Mouse (Mus musculus): ENCODE data around the gene Asb3. TPM values are rescaled to one million over a fixed set of nuclear protein-coding genes. Genes with fewer than 3 reads are reported as not detected.
"Not testable (repeated sequence)": the region's sequence is repeated elsewhere in the genome, so short reads cannot be mapped to it uniquely, and the experiment has no call there.

Asb3 gene
- polyA plus RNA-seq, 1 experiment, result 5.8 TPM

DNA sequence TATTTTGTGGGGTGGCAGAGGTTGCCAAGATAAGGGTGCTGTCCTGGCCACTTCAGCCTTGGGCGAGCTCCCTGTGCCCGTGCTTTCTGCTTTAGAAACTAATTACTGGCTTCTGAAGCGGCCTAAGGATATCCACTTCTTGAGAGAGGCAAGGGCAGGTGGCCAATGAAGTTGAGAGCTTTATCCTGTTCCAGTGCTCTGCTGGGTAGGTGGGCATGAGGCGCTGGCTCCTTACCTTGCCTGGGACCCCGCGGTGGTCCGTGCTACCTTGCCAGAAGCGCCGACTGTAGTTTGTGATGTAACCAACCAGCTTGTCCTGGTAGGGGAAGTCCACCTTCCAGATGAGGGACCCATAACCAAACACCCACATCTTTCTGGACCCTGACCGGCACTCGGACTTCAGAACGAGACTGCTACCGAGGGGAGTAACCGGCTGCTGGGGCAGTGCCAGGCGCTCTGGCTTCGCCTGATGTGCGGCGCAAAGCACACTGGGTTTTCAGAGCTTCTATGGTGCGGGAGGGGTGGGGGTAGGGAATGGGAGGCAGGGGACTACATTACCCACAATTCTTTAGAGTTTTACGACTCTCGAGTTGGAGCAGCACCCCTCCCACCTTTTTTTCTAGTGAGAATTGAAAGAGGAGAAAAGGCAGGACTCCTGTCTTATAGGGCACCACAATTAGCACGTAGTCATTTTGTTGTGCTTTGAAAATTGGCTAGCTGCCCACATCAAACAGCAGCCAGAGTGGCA is 100.8 kb downstream of the Asb3 start, which contains the start of gene Chac2:
Gene Chac2, minus strand, starts transcription at position 474 of the 748 bp plus-strand sequence.
- peak within 1 kb of the TSS; percentile 77 for H3K4me3 ChIP-seq (replicated peaks; ENCODE audit: control insufficient read depth, low read depth, low read length)
- WGBS, result 2% methylated on average over 22 of the region's 22 CpGs
- no peaks in the 10 kb centered on the region; the same call in 1 of the 2 replicates for H3K4me1 ChIP-seq (ENCODE audit: control insufficient read depth, insufficient read depth, low read length)
- peak; percentile 81; the same call in 1 of the 2 replicates for TF ChIP-seq POLR2A (IDR thresholded peaks at IDR 0.05; ENCODE audit: borderline replicate concordance, control insufficient read depth, low read depth, low read length)
- TF ChIP-seq CTCF (IDR thresholded peaks at IDR 0.05; ENCODE audit: control insufficient read depth, insufficient read depth, low read length), result no peak
- H3K27ac ChIP-seq (ENCODE audit: control insufficient read depth, insufficient read depth, low read depth, low read length, poor library complexity), result peak within 1 kb of the TSS; percentile 85

DNA sequence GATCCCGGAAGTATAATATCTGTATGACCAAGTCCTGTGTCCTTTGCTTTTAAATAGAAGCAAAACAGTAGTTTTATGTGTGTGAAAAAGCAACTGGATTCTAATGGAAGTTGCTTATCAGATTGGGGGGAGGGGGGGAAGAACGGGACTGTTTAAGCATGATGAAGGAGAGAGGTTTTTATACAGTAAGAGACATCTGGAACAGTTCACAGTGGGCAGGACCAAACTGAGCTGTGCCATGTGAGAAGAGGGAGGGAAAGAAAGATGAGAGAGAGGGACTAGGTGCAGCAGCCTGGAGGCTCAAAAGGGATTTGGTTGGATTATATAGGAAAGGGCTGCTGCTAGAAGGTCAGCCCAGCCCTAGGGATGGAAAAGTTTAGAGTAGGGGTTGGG is 101.4 kb downstream of the Asb3 start:
- Histone ChIP-seq H3K27ac (ENCODE audit: control insufficient read depth, insufficient read depth, low read depth, low read length, poor library complexity) (peak overlapping the region; percentile 74), H3K4me1 (ENCODE audit: control insufficient read depth, insufficient read depth, low read length) (no peaks in the 10 kb centered on the region; the same call in 1 of the 2 replicates), H3K4me3 (replicated peaks; ENCODE audit: control insufficient read depth, low read depth, low read length) (peak overlapping the region; percentile 58)
- WGBS, result 0% methylated on average over 2 of the region's 2 CpGs
- TF ChIP-seq CTCF (IDR thresholded peaks at IDR 0.05; ENCODE audit: control insufficient read depth, insufficient read depth, low read length) (no peak), POLR2A (IDR thresholded peaks at IDR 0.05; ENCODE audit: borderline replicate concordance, control insufficient read depth, low read depth, low read length) (no peak)

DNA sequence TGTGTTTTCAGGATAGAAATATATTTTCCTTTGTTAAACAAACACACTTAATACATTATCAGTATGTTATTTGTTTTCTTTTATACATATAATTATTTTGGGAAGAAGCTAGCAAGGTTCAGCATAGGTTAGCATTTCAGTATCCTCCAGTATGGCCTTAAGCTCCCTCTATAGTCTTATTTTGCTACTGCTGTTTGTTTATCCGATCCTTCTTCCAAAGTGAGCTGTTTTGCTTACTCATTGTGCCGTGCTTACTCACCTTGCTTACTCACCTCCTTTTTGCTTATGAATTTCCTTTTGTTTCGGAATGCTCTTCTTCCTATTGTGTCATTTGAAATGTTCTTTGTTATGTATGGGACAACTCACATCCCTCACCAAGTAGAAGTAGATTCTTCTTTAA is 111.5 kb downstream of the Asb3 start:
- 69% methylated on average over 3 of the region's 3 CpGs for WGBS
- TF ChIP-seq CTCF (IDR thresholded peaks at IDR 0.05; ENCODE audit: control insufficient read depth, insufficient read depth, low read length), result no peak
- TF ChIP-seq POLR2A (IDR thresholded peaks at IDR 0.05; ENCODE audit: borderline replicate concordance, control insufficient read depth, low read depth, low read length), result no peak
- Histone ChIP-seq H3K27ac (ENCODE audit: control insufficient read depth, insufficient read depth, low read depth, low read length, poor library complexity) (no peak overlapping the region), H3K4me1 (ENCODE audit: control insufficient read depth, insufficient read depth, low read length) (peaks cover 1% of the 10 kb centered on the region; the same call in 1 of the 2 replicates), H3K4me3 (replicated peaks; ENCODE audit: control insufficient read depth, low read depth, low read length) (no peak overlapping the region)

DNA sequence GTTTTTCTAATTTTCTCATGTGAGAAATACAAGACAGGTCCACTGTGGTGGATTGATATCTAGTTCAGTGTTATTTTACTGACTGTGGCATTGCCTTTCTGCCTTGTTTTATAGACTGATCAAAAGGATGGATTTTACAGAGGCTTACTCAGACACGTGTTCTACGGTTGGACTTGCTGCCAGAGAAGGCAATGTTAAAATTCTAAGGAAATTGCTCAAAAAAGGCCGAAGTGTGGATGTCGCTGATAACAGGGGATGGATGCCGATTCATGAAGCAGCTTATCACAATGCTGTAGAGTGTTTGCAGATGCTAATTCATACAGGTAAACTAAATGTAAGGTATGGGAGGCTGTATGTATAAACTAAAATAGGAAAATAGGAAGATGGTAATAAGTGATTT is 113.0 kb downstream of the Asb3 start:
- peaks cover 1% of the 10 kb centered on the region; the same call in 1 of the 2 replicates for H3K4me1 ChIP-seq (ENCODE audit: control insufficient read depth, insufficient read depth, low read length)
- no peak overlapping the region for H3K27ac ChIP-seq (ENCODE audit: control insufficient read depth, insufficient read depth, low read depth, low read length, poor library complexity)
- H3K4me3 ChIP-seq (replicated peaks; ENCODE audit: control insufficient read depth, low read depth, low read length), result no peak overlapping the region
- 69% methylated on average over 5 of the region's 5 CpGs for WGBS
- no peak for TF ChIP-seq POLR2A (IDR thresholded peaks at IDR 0.05; ENCODE audit: borderline replicate concordance, control insufficient read depth, low read depth, low read length)
- no peak for TF ChIP-seq CTCF (IDR thresholded peaks at IDR 0.05; ENCODE audit: control insufficient read depth, insufficient read depth, low read length)

DNA sequence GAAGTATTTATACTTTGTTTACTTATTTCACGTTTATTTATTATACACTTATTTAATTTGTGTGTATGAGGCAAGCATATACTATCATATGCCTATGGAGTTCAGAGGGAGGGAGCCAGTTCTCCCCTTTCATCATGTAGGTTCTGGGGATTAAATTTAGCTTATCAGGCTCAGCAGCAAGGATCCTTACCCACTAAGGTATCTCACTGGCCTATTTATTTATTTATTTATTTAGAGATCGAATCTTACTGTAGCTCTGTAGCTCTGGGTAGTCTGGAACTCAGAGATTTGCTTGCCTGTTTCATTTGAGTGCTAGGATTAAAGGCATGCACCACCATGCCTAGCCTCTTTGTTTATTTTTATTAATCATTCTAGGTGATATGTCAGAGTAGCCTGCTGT is 113.5 kb downstream of the Asb3 start:
- TF ChIP-seq CTCF (IDR thresholded peaks at IDR 0.05; ENCODE audit: control insufficient read depth, insufficient read depth, low read length) (no peak), POLR2A (IDR thresholded peaks at IDR 0.05; ENCODE audit: borderline replicate concordance, control insufficient read depth, low read depth, low read length) (no peak)
- Histone ChIP-seq H3K4me3 (replicated peaks; ENCODE audit: control insufficient read depth, low read depth, low read length) (no peak overlapping the region), H3K4me1 (ENCODE audit: control insufficient read depth, insufficient read depth, low read length) (peaks cover 1% of the 10 kb centered on the region; the same call in 1 of the 2 replicates), H3K27ac (ENCODE audit: control insufficient read depth, insufficient read depth, low read depth, low read length, poor library complexity) (no peak overlapping the region)
- 77% methylated on average over 2 of the region's 2 CpGs for WGBS

DNA sequence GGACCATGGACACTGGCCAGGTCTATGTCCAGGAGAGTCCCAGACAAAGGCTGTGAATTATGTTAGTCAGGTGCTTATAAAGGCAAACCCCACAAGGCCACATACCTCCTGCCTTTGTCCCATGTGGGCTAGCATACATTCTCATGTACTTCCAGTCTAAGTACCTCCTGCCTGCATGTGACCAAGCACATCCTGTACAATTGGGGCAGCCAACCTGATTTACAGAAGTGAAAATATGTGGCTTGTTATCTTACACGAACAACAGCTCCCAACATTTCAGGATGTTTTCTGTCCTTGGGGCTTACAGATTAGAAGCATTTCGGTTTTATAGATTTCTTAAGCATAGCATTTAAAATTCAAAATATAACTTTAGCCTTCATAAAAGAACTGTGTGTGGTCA is 114.8 kb downstream of the Asb3 start:
- Histone ChIP-seq H3K27ac (ENCODE audit: control insufficient read depth, insufficient read depth, low read depth, low read length, poor library complexity) (peak overlapping the region; percentile 46; the same call in 1 of the 2 replicates), H3K4me3 (replicated peaks; ENCODE audit: control insufficient read depth, low read depth, low read length) (no peak overlapping the region), H3K4me1 (ENCODE audit: control insufficient read depth, insufficient read depth, low read length) (peaks cover 1% of the 10 kb centered on the region; the same call in 1 of the 2 replicates)
- WGBS, result 15% methylated on average over 2 of the region's 2 CpGs
- TF ChIP-seq POLR2A (IDR thresholded peaks at IDR 0.05; ENCODE audit: borderline replicate concordance, control insufficient read depth, low read depth, low read length), result no peak
- no peak for TF ChIP-seq CTCF (IDR thresholded peaks at IDR 0.05; ENCODE audit: control insufficient read depth, insufficient read depth, low read length)

DNA sequence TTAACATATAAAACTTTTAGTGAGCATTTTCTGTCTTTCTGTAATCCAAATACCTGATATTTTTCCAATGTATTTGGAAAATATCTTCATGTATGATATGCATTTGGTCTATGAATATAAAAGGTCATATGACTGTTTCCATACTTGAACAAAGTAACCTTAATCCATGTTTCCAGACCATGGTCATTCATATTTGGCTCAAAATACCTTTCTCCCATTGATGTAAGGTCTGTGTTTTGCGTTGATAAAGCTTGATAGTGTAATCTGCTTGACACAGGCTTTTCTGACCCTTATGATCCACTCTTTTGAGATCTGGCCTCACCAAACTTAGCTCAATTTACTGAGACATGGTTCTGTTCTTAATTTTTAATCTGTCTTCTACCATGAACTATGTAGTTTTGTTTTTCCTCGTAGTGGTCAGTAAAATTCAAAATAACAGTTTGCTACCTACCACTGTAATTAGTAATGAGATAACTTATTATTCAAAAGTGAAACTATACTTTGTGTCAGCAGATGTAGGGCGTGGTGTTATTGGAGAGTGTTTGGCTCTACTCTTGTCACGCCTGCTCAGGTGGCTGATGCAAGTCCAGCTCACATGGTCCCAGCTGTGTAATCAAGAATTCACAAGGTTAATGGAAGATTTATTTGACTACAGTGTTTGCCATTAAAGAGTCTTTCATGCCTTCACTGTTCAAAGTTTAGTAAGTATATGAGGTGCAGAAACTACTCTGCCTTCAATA is 116.1 kb downstream of the Asb3 start:
- H3K4me1 ChIP-seq (ENCODE audit: control insufficient read depth, insufficient read depth, low read length), result peaks cover 1% of the 10 kb centered on the region; the same call in 1 of the 2 replicates
- WGBS, result 69% methylated on average over 4 of the region's 4 CpGs
- H3K27ac ChIP-seq (ENCODE audit: control insufficient read depth, insufficient read depth, low read depth, low read length, poor library complexity), result no peak overlapping the region
- TF ChIP-seq CTCF (IDR thresholded peaks at IDR 0.05; ENCODE audit: control insufficient read depth, insufficient read depth, low read length), result no peak
- TF ChIP-seq POLR2A (IDR thresholded peaks at IDR 0.05; ENCODE audit: borderline replicate concordance, control insufficient read depth, low read depth, low read length), result no peak
- H3K4me3 ChIP-seq (replicated peaks; ENCODE audit: control insufficient read depth, low read depth, low read length), result no peak overlapping the region

DNA sequence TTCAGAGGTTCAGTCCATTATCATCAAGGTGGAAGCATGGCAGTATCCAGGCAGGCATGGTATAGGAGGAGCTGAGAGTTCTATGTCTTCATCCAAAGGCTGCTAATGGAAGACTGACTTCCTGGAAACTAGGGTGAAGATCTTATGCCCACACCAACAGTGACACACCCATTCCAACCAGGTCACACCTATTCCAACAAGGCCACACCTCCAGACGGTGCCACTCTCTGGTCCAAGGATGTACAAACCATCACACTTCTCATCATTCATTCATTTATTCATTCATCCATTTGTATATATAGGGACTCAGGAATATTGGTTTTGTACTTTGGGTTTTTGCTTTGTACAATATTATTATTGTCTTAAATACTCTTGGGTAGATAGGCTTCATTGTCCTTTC is 124.5 kb downstream of the Asb3 start:
- H3K27ac ChIP-seq (ENCODE audit: control insufficient read depth, insufficient read depth, low read depth, low read length, poor library complexity); H3K4me1 ChIP-seq (ENCODE audit: control insufficient read depth, insufficient read depth, low read length); H3K4me3 ChIP-seq (replicated peaks; ENCODE audit: control insufficient read depth, low read depth, low read length): not testable (repeated sequence)
- WGBS, result 85% methylated on average over 1 of the region's 1 CpGs

DNA sequence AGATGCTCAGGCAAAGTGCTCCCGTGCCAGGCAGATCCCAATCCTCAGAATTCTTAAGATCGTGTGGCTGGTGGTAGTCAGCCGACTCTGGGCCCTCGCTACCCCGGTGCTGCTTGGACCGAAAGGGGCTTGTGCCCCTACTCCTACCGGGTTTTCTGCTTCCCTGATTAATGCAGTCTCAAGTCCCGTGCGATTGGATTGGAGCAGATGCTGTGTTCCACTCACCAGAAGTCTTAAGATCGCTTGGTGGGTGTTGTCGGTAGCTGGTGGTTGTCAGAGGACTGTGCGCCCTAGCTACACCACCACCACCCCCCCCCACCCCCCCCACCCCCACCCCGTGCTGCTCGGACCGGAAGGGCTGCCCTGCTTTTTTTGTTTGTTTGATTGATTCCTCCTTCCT is 132.2 kb downstream of the Asb3 start:
- not testable (repeated sequence) for H3K4me1 ChIP-seq (ENCODE audit: control insufficient read depth, insufficient read depth, low read length); H3K27ac ChIP-seq (ENCODE audit: control insufficient read depth, insufficient read depth, low read depth, low read length, poor library complexity); H3K4me3 ChIP-seq (replicated peaks; ENCODE audit: control insufficient read depth, low read depth, low read length)
- WGBS, result 83% methylated on average over 15 of the region's 15 CpGs
